Mouse (Mus musculus) adipocyte (in vitro differentiated cells): ENCODE results near the gene Arsa.
"Not testable (repeated sequence)": the region's sequence is repeated elsewhere in the genome, so short reads cannot be mapped to it uniquely, and the experiment has no call there.

Experiments
- DNase-seq: peaks from one replicate; pipeline ENCODE4 v3.0.0-alpha.2; 2016; ENCODE audit warnings: low spot score

Arsa gene

GRCm38 (mm10) chr15:89453865-89454478, 23.3 kb downstream of the Arsa start, which contains the start of gene Mapk8ip2:
TSS of gene Mapk8ip2 (plus strand) at chr15:89453913.
- DNase-seq, result no peak

- peak; percentile 44 for DNase-seq
These were observed 24.0 kb downstream of the Arsa start for GRCm38 (mm10) chr15:89452906-89453864.

- no peak for DNase-seq
These were observed 34.6 kb downstream of the Arsa start for GRCm38 (mm10) chr15:89442486-89443070.

- no peak for DNase-seq
These were observed 41.3 kb downstream of the Arsa start for GRCm38 (mm10) chr15:89435878-89436277.

GRCm38 (mm10) chr15:89434136-89434535, 43.1 kb downstream of the Arsa start:
- DNase-seq, result no peak

- DNase-seq, result peak; percentile 60
These were observed 44.3 kb downstream of the Arsa start for GRCm38 (mm10) chr15:89432946-89433345.

GRCm38 (mm10) chr15:89431806-89432205, 45.4 kb downstream of the Arsa start:
- DNase-seq, result no peak

- peak; percentile 22 for DNase-seq
These were observed 46.0 kb downstream of the Arsa start for GRCm38 (mm10) chr15:89431271-89431670.

- not testable (repeated sequence) for DNase-seq
These were observed 46.5 kb downstream of the Arsa start for GRCm38 (mm10) chr15:89430771-89431170.

GRCm38 (mm10) chr15:89430341-89430740, 46.9 kb downstream of the Arsa start:
- no peak for DNase-seq

- peak; percentile 95 for DNase-seq
These were observed 47.6 kb downstream of the Arsa start, which contains the start of the genes C730034F03Rik, Gm44502 and Chkb for GRCm38 (mm10) chr15:89429352-89430221. TSS of gene C730034F03Rik (plus strand) at chr15:89429589. TSS of gene Gm44502 (minus strand) at chr15:89429696. TSS of gene Chkb (minus strand) at chr15:89429908.

- DNase-seq, result peak; percentile 12
These were observed 48.3 kb downstream of the Arsa start for GRCm38 (mm10) chr15:89428821-89429351.

- DNase-seq, result no peak
These were observed 49.0 kb downstream of the Arsa start for GRCm38 (mm10) chr15:89428136-89428790.

GRCm38 (mm10) chr15:89426716-89427115, 50.5 kb downstream of the Arsa start:
- no peak for DNase-seq

- no peak for DNase-seq
These were observed 51.5 kb downstream of the Arsa start, which contains the start of gene Cpt1b for GRCm38 (mm10) chr15:89425711-89426121. TSS of gene Cpt1b (minus strand) at chr15:89425863.

- DNase-seq, result no peak
These were observed 52.6 kb downstream of the Arsa start for GRCm38 (mm10) chr15:89424621-89425020.
